Mouse (Mus musculus) embryonic facial prominence, embryonic 15.5 days (tissue): Measurements from ENCODE around the gene Asf1b. TPM values are rescaled to one million over a fixed set of nuclear protein-coding genes. Genes with fewer than 3 reads are reported as not detected.

ENCODE experiments used
- ATAC-seq: fragments of 200-750 bp; cut with Nextera tagmentation; 2 replicates; pipeline ENCODE4 v1.8.0; 2017; ENCODE audit warnings: low read depth, moderate TSS enrichment; ENCODE audit not compliant: insufficient number of reproducible peaks, low FRiP score, low TSS enrichment
- H3K27ac ChIP-seq: fragments of 300-500 bp; sonication (generic); replicated peaks from 2 replicates; pipeline ENCODE4 v1.5.1; 2015; ENCODE audit warnings: mild to moderate bottlenecking, inconsistent platforms
- H3K27me3 ChIP-seq: fragments of 300-500 bp; sonication (generic); 2 replicates; pipeline ENCODE4 v1.6.1; 2015; ENCODE audit warnings: inconsistent platforms
- H3K36me3 ChIP-seq: fragments of 300-500 bp; sonication (generic); 2 replicates; pipeline ENCODE4 v1.6.1; 2015; ENCODE audit warnings: mild to moderate bottlenecking, inconsistent platforms
- H3K4me1 ChIP-seq: fragments of 300-500 bp; sonication (generic); 2 replicates; pipeline ENCODE4 v1.6.1; 2015; ENCODE audit warnings: inconsistent platforms
- H3K4me2 ChIP-seq: fragments of 300-500 bp; sonication (generic); replicated peaks from 2 replicates; pipeline ENCODE4 v1.6.1; 2015; ENCODE audit warnings: mild to moderate bottlenecking, inconsistent platforms
- H3K4me3 ChIP-seq: fragments of 300-500 bp; sonication (generic); replicated peaks from 2 replicates; pipeline ENCODE4 v1.5.1; 2015; ENCODE audit warnings: mild to moderate bottlenecking, inconsistent platforms
- H3K9ac ChIP-seq: fragments of 300-500 bp; sonication (generic); 2 replicates; pipeline ENCODE4 v1.6.1; 2015; ENCODE audit warnings: inconsistent platforms
- H3K9me3 ChIP-seq: fragments of 300-500 bp; sonication (generic); replicated peaks from 2 replicates; pipeline ENCODE4 v1.6.1; 2016; ENCODE audit warnings: inconsistent platforms
- WGBS: fragments of 180-500 bp; shearing (Covaris S2); methylation state at CpG from one replicate; pipeline ENCODE4 v1.1.7; 2015; 5-methylcytosine and 5-hydroxymethylcytosine counted together
- polyA plus RNA-seq: library from polyadenylated mRNA; unstranded; fragments of >200 nt; fragmentation: Nextera tagmentation; extraction: Ambion mirVana; gene quantifications from 2 replicates; pipeline ENCODE4 v1.2.1, GENCODE M21; 2015

Gene Asf1b
- 56.8 and 57.2 TPM in 2 replicates for polyA plus RNA-seq

- WGBS = under 1% methylated on average over 75 of the region's 75 CpGs
- H3K27ac ChIP-seq = no peak within 1 kb of the TSS; the same call in none of the 2 replicates
Observed at GRCm38 (mm10) chr8:83955106-83955957, at the start of gene Asf1b, which contains the start of gene Gm10644. Asf1b (plus strand) TSS chr8:83955507. Gm10644 (minus strand) TSS chr8:83955205.

GRCm38 (mm10) chr8:83908583-83908982 lies 46.7 kb upstream of the Asf1b start:
- no peak for ATAC-seq
- Histone ChIP-seq H3K4me2 (no peak overlapping the region), H3K4me3 (no peak overlapping the region), H3K27me3 (no peaks in the 10 kb centered on the region), H3K27ac (no peak overlapping the region), H3K36me3 (peaks cover 17% of the 10 kb centered on the region; the same call in 1 of the 2 replicates), H3K9ac (no peak overlapping the region), H3K9me3 (no peaks in the 10 kb centered on the region), H3K4me1 (peaks cover 57% of the 10 kb centered on the region)
- WGBS = 71% methylated on average over 6 of the region's 6 CpGs

More at GRCm38 (mm10) chr8:83955106-83955957, at the start of gene Asf1b, which contains the start of gene Gm10644:
- H3K9me3 ChIP-seq = no peaks in the 10 kb centered on the region
- H3K27me3 ChIP-seq = no peaks in the 10 kb centered on the region
- ATAC-seq = peak; percentile 99
- H3K4me2 ChIP-seq = peak within 1 kb of the TSS; percentile 89
- H3K4me1 ChIP-seq = peaks cover 16% of the 10 kb centered on the region
- H3K4me3 ChIP-seq = peak within 1 kb of the TSS; percentile 68
- peak within 1 kb of the TSS; percentile 35 for H3K9ac ChIP-seq
- H3K36me3 ChIP-seq = no peaks in the 10 kb centered on the region

GRCm38 (mm10) chr8:83909311-83909710 lies 46.0 kb upstream of the Asf1b start:
- Histone ChIP-seq H3K9me3 (no peaks in the 10 kb centered on the region), H3K4me2 (no peak overlapping the region), H3K4me1 (peaks cover 56% of the 10 kb centered on the region), H3K9ac (no peak overlapping the region), H3K27me3 (no peaks in the 10 kb centered on the region), H3K27ac (no peak overlapping the region), H3K36me3 (peaks cover 17% of the 10 kb centered on the region; the same call in 1 of the 2 replicates), H3K4me3 (no peak overlapping the region)
- ATAC-seq = no peak
- 44% methylated on average over 8 of the region's 8 CpGs for whole genome bisulfite sequencing

- no peak overlapping the region for H3K9ac ChIP-seq
- no peak overlapping the region for H3K27ac ChIP-seq
- H3K4me2 ChIP-seq = no peak overlapping the region
- peaks cover 59% of the 10 kb centered on the region for H3K4me1 ChIP-seq
- H3K9me3 ChIP-seq = no peaks in the 10 kb centered on the region
- 73% methylated on average over 5 of the region's 5 CpGs for WGBS
- H3K4me3 ChIP-seq = no peak overlapping the region
- peaks cover 16% of the 10 kb centered on the region for H3K36me3 ChIP-seq
- no peaks in the 10 kb centered on the region for H3K27me3 ChIP-seq
- ATAC-seq = no peak
Observed at GRCm38 (mm10) chr8:83911809-83912731, 43.2 kb upstream of the Asf1b start.

- Histone ChIP-seq H3K9me3 (no peaks in the 10 kb centered on the region), H3K4me3 (no peak overlapping the region), H3K4me2 (no peak overlapping the region), H3K27ac (no peak overlapping the region), H3K4me1 (peaks cover 45% of the 10 kb centered on the region), H3K9ac (no peak overlapping the region), H3K27me3 (no peaks in the 10 kb centered on the region), H3K36me3 (peaks cover 23% of the 10 kb centered on the region)
- 81% methylated on average over 3 of the region's 3 CpGs for WGBS
- ATAC-seq = no peak
Observed at GRCm38 (mm10) chr8:83914232-83914631, 41.1 kb upstream of the Asf1b start.

GRCm38 (mm10) chr8:83914860-83915259 lies 40.4 kb upstream of the Asf1b start:
- WGBS = 41% methylated on average over 5 of the region's 5 CpGs
- no peak overlapping the region for H3K4me2 ChIP-seq
- peak; percentile 11; the same call in 1 of the 2 replicates for ATAC-seq
- H3K9me3 ChIP-seq = no peaks in the 10 kb centered on the region
- no peak overlapping the region for H3K27ac ChIP-seq
- H3K4me1 ChIP-seq = peaks cover 42% of the 10 kb centered on the region
- H3K4me3 ChIP-seq = no peak overlapping the region
- peaks cover 28% of the 10 kb centered on the region for H3K36me3 ChIP-seq
- H3K9ac ChIP-seq = no peak overlapping the region
- H3K27me3 ChIP-seq = no peaks in the 10 kb centered on the region

- Histone ChIP-seq H3K27ac (no peak overlapping the region), H3K4me2 (no peak overlapping the region), H3K4me3 (no peak overlapping the region), H3K4me1 (peaks cover 37% of the 10 kb centered on the region), H3K36me3 (peaks cover 36% of the 10 kb centered on the region), H3K9me3 (no peaks in the 10 kb centered on the region), H3K27me3 (no peaks in the 10 kb centered on the region), H3K9ac (no peak overlapping the region)
- ATAC-seq = no peak
- 64% methylated on average over 5 of the region's 5 CpGs for WGBS
Observed at GRCm38 (mm10) chr8:83916015-83916414, 39.3 kb upstream of the Asf1b start.

- H3K4me3 ChIP-seq = no peak overlapping the region
- no peaks in the 10 kb centered on the region for H3K9me3 ChIP-seq
- H3K4me2 ChIP-seq = no peak overlapping the region
- peaks cover 31% of the 10 kb centered on the region for H3K4me1 ChIP-seq
- peaks cover 39% of the 10 kb centered on the region for H3K36me3 ChIP-seq
- H3K9ac ChIP-seq = no peak overlapping the region
- no peak overlapping the region for H3K27ac ChIP-seq
- no peaks in the 10 kb centered on the region for H3K27me3 ChIP-seq
- 80% methylated on average over 6 of the region's 6 CpGs for WGBS
- ATAC-seq = no peak
Observed at GRCm38 (mm10) chr8:83917566-83917965, 37.7 kb upstream of the Asf1b start.

GRCm38 (mm10) chr8:83921558-83921957 lies 33.7 kb upstream of the Asf1b start:
- Histone ChIP-seq H3K36me3 (peaks cover 68% of the 10 kb centered on the region), H3K9me3 (no peaks in the 10 kb centered on the region)
- no peak for ATAC-seq

GRCm38 (mm10) chr8:83922727-83923126 lies 32.6 kb upstream of the Asf1b start:
- Histone ChIP-seq H3K9me3 (no peaks in the 10 kb centered on the region), H3K4me1 (no peaks in the 10 kb centered on the region), H3K9ac (no peak overlapping the region), H3K4me2 (no peak overlapping the region), H3K36me3 (peaks cover 73% of the 10 kb centered on the region), H3K4me3 (no peak overlapping the region), H3K27ac (no peak overlapping the region), H3K27me3 (no peaks in the 10 kb centered on the region)
- ATAC-seq = no peak
- WGBS = 94% methylated on average over 8 of the region's 8 CpGs

More at GRCm38 (mm10) chr8:83921558-83921957, 33.7 kb upstream of the Asf1b start:
- Histone ChIP-seq H3K27ac (no peak overlapping the region), H3K4me1 (no peaks in the 10 kb centered on the region), H3K4me3 (no peak overlapping the region), H3K4me2 (no peak overlapping the region), H3K27me3 (no peaks in the 10 kb centered on the region), H3K9ac (no peak overlapping the region)
- WGBS = 70% methylated on average over 3 of the region's 3 CpGs

GRCm38 (mm10) chr8:83924585-83924984 lies 30.7 kb upstream of the Asf1b start:
- no peaks in the 10 kb centered on the region for H3K9me3 ChIP-seq
- H3K27me3 ChIP-seq = no peaks in the 10 kb centered on the region
- no peak overlapping the region for H3K4me2 ChIP-seq
- H3K4me3 ChIP-seq = no peak overlapping the region
- WGBS = 92% methylated on average over 5 of the region's 5 CpGs
- H3K4me1 ChIP-seq = no peaks in the 10 kb centered on the region
- ATAC-seq = no peak
- H3K9ac ChIP-seq = no peak overlapping the region
- no peak overlapping the region for H3K27ac ChIP-seq
- H3K36me3 ChIP-seq = peaks cover 77% of the 10 kb centered on the region
